Mouse (Mus musculus): Measurements from ENCODE around the gene Ptch2. TPM values are rescaled to one million over a fixed set of nuclear protein-coding genes. Genes with fewer than 3 reads are reported as not detected.

Gene Ptch2
- polyA plus RNA-seq, 1 experiment from 2014 or later = 5.6 TPM

DNA sequence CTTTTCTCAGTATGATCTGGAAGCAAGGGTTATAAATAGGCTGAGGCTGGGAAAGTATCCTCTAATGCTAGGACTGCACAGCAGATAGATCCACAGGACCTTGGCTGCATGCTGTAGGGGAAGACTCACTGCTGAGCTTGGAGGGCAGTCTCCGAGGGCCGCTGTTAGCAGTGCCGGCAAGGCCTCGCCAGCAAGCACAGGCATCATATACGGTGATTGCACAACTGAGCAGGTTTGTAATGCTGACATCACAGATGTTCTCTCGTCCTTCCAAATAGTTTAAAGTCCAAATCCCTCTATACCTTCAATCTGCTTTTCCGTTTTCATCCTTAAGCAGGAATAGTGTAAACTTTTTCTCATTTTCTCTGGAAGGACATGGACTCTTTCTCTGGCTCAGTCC, 27.8 kb upstream of the Ptch2 start:
- DNase-seq (ENCODE audit: low spot score) (no peak), ATAC-seq (ENCODE audit: low FRiP score) (no peak)
- no peaks in the 10 kb centered on the region for H3K9me3 ChIP-seq (ENCODE audit: control insufficient read depth, low read length)
- peaks cover 77% of the 10 kb centered on the region for H3K36me3 ChIP-seq (replicated peaks; ENCODE audit: control insufficient read depth, insufficient read depth)
- H3K27ac ChIP-seq = no peak overlapping the region
- no peaks in the 10 kb centered on the region for H3K27me3 ChIP-seq (ENCODE audit: control insufficient read depth, insufficient read depth, low read length)
- no peak overlapping the region for H3K4me3 ChIP-seq (replicated peaks; ENCODE audit: low read length)
- WGBS = 92% methylated on average over 7 of the region's 7 CpGs
- H3K9ac ChIP-seq = no peak overlapping the region
- H3K4me1 ChIP-seq (replicated peaks; ENCODE audit: control insufficient read depth, insufficient read depth, low read length) = no peaks in the 10 kb centered on the region
- no peak overlapping the region for H3K4me2 ChIP-seq (replicated peaks)

DNA sequence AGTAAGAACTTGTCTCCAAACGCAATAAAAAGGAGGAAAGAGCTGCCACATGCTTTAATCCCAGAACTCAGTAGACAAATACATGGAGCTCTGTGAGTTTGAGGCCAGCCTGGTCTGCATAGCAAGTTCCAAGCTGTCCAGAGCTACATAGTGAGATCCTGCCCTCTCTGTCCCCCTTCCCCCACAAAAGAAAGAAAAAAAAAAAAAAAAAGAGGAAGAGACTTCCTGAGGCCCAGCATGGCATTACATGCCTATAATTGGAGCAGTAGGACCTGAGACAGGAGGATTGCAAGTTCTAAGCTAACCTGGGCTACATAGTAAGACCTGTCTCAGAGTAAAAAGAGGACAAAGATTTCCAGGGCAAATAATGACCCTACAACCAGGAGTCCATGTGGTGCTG, 26.2 kb upstream of the Ptch2 start:
- H3K36me3 ChIP-seq (replicated peaks; ENCODE audit: control insufficient read depth, insufficient read depth) = peaks cover 85% of the 10 kb centered on the region

GRCm38 (mm10) chr4:117070624-117071023, 25.3 kb upstream of the Ptch2 start:
- Histone ChIP-seq H3K27me3 (ENCODE audit: control insufficient read depth, insufficient read depth, low read length) (no peaks in the 10 kb centered on the region), H3K4me1 (replicated peaks; ENCODE audit: control insufficient read depth, insufficient read depth, low read length) (no peaks in the 10 kb centered on the region), H3K9ac (no peak overlapping the region), H3K9me3 (ENCODE audit: control insufficient read depth, low read length) (no peaks in the 10 kb centered on the region), H3K4me3 (replicated peaks; ENCODE audit: low read length) (no peak overlapping the region), H3K36me3 (replicated peaks; ENCODE audit: control insufficient read depth, insufficient read depth) (peaks cover 89% of the 10 kb centered on the region), H3K4me2 (replicated peaks) (no peak overlapping the region), H3K27ac (no peak overlapping the region)
- no peak for DNase-seq (ENCODE audit: low spot score)
- 92% methylated on average over 4 of the region's 4 CpGs for WGBS
- ATAC-seq (ENCODE audit: low FRiP score) = no peak

More for the DNA sequence above, 26.2 kb upstream of the Ptch2 start:
- no peak overlapping the region for H3K4me2 ChIP-seq (replicated peaks)
- DNase-seq (ENCODE audit: low spot score) (no peak), ATAC-seq (ENCODE audit: low FRiP score) (no peak)
- no peak overlapping the region for H3K27ac ChIP-seq
- no peaks in the 10 kb centered on the region for H3K4me1 ChIP-seq (replicated peaks; ENCODE audit: control insufficient read depth, insufficient read depth, low read length)
- H3K4me3 ChIP-seq (replicated peaks; ENCODE audit: low read length) = no peak overlapping the region
- no peaks in the 10 kb centered on the region for H3K9me3 ChIP-seq (ENCODE audit: control insufficient read depth, low read length)
- H3K9ac ChIP-seq = no peak overlapping the region
- 100% methylated on average over 1 of the region's 1 CpGs for WGBS
- H3K27me3 ChIP-seq (ENCODE audit: control insufficient read depth, insufficient read depth, low read length) = no peaks in the 10 kb centered on the region

DNA sequence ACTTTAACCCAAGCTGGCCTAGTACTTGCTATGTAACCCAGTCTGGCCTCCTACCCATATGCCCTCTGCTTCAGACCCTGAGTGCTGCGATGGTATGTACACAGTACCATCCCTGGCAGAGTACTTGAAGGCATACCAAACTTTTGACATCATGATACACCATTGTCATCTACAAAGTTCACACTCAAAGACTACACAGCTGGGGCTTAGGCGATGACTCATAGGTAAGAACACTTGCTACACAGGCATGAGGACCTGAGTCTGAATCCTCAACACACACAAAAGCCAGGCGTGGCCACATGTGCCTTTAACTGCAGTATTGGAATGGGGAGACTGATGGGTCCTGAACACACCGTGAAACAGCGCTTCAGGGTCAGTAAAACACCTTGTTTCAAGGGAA, 24.7 kb upstream of the Ptch2 start:
- Histone ChIP-seq H3K27me3 (ENCODE audit: control insufficient read depth, insufficient read depth, low read length) (no peaks in the 10 kb centered on the region), H3K27ac (no peak overlapping the region), H3K4me3 (replicated peaks; ENCODE audit: low read length) (no peak overlapping the region), H3K4me1 (replicated peaks; ENCODE audit: control insufficient read depth, insufficient read depth, low read length) (no peaks in the 10 kb centered on the region), H3K9ac (no peak overlapping the region), H3K36me3 (replicated peaks; ENCODE audit: control insufficient read depth, insufficient read depth) (peaks cover 87% of the 10 kb centered on the region), H3K4me2 (replicated peaks) (no peak overlapping the region), H3K9me3 (ENCODE audit: control insufficient read depth, low read length) (no peaks in the 10 kb centered on the region)
- WGBS = 98% methylated on average over 5 of the region's 5 CpGs
- DNase-seq (ENCODE audit: low spot score) (no peak), ATAC-seq (ENCODE audit: low FRiP score) (no peak)

GRCm38 (mm10) chr4:117087948-117088640, 7.8 kb upstream of the Ptch2 start:
- Histone ChIP-seq H3K4me1 (replicated peaks; ENCODE audit: control insufficient read depth, insufficient read depth, low read length) (no peaks in the 10 kb centered on the region), H3K4me3 (replicated peaks; ENCODE audit: low read length) (no peak overlapping the region), H3K27me3 (ENCODE audit: control insufficient read depth, insufficient read depth, low read length) (no peaks in the 10 kb centered on the region), H3K9ac (no peak overlapping the region), H3K4me2 (replicated peaks) (no peak overlapping the region), H3K36me3 (replicated peaks; ENCODE audit: control insufficient read depth, insufficient read depth) (peaks cover 30% of the 10 kb centered on the region), H3K27ac (no peak overlapping the region), H3K9me3 (ENCODE audit: control insufficient read depth, low read length) (no peaks in the 10 kb centered on the region)
- no peak for ATAC-seq (ENCODE audit: low FRiP score)
- no peak for DNase-seq (ENCODE audit: low spot score)
- whole genome bisulfite sequencing = 84% methylated on average over 7 of the region's 7 CpGs

GRCm38 (mm10) chr4:117090586-117090985, 5.3 kb upstream of the Ptch2 start:
- 0 out of 2 replicates have a peak, but pooled peaks cover 3% of the 10 kb centered on the region for H3K27me3 ChIP-seq (ENCODE audit: control insufficient read depth, insufficient read depth, low read length)
- no peak overlapping the region for H3K4me2 ChIP-seq (replicated peaks)
- 80% methylated on average over 7 of the region's 7 CpGs for WGBS
- no peak for ATAC-seq (ENCODE audit: low FRiP score)
- H3K36me3 ChIP-seq (replicated peaks; ENCODE audit: control insufficient read depth, insufficient read depth) = peaks cover 24% of the 10 kb centered on the region
- peaks cover 3% of the 10 kb centered on the region; the same call in 1 of the 2 replicates for H3K4me1 ChIP-seq (replicated peaks; ENCODE audit: control insufficient read depth, insufficient read depth, low read length)
- H3K4me3 ChIP-seq (replicated peaks; ENCODE audit: low read length) = no peak overlapping the region
- no peak overlapping the region for H3K9ac ChIP-seq
- no peak for DNase-seq (ENCODE audit: low spot score)
- no peak overlapping the region for H3K27ac ChIP-seq
- H3K9me3 ChIP-seq (ENCODE audit: control insufficient read depth, low read length) = no peaks in the 10 kb centered on the region

DNA sequence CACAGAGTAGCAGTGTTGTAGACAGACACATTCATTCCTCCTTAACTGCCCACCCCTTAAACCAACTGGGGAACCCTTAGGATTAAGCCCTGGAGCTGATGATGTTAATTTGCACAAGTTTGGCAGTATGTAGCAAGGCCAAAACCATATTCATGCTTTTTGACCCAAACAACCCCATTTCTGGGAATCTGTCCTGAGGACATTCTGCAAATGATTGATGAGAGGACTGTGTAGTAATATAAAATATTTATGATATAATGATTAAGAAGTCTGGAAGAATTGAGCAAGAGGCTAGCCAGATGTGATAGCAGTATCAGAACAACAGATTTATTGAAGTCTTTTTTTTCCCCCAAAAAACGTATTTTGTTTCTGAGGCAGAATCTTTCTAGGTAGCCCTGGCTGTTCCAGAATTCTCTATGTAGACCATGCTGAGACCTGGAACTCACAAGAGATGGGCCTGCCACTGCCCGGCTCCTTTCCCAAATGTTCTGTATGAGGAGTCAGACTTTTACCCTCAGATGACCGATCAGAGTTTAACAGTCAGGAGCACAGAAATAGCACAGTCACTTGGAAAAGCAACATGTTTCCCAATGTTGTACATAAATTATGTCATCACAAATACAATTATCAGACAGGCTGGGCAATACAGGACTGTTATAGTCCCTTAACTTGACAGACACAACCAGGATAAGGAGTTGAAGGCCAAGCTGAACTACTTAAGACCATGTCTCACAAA, 1.1 kb upstream of the Ptch2 start:
- Histone ChIP-seq H3K36me3 (replicated peaks; ENCODE audit: control insufficient read depth, insufficient read depth) (no peaks in the 10 kb centered on the region), H3K27me3 (ENCODE audit: control insufficient read depth, insufficient read depth, low read length) (0 out of 2 replicates have a peak, but pooled peaks cover 3% of the 10 kb centered on the region), H3K4me2 (replicated peaks) (no peak overlapping the region), H3K4me1 (replicated peaks; ENCODE audit: control insufficient read depth, insufficient read depth, low read length) (peaks cover 23% of the 10 kb centered on the region), H3K9me3 (ENCODE audit: control insufficient read depth, low read length) (no peaks in the 10 kb centered on the region), H3K27ac (no peak overlapping the region), H3K4me3 (replicated peaks; ENCODE audit: low read length) (no peak overlapping the region), H3K9ac (no peak overlapping the region)
- ATAC-seq (ENCODE audit: low FRiP score) (no peak), DNase-seq (ENCODE audit: low spot score) (no peak)
- 84% methylated on average over 3 of the region's 3 CpGs for WGBS

DNA sequence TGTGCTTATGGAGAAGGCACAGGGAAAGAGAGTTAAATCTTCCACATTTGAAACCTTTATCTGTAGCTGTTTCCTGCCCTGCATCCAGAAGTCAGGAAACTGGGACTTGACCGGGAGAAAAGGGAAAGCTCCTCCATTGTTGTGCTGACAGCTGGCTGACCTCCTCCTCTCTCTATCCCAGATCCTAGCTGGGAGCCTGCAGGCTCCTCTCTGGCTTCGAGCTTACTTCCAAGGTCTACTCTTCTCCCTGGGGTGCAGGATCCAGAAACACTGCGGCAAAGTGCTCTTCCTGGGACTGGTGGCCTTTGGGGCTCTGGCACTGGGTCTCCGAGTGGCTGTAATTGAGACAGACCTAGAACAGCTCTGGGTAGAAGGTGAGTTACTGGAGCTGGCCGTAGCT, 791 bp downstream of the Ptch2 start:
- Histone ChIP-seq H3K9me3 (ENCODE audit: control insufficient read depth, low read length) (no peaks in the 10 kb centered on the region), H3K4me3 (replicated peaks; ENCODE audit: low read length) (peak overlapping the region; percentile 75), H3K27me3 (ENCODE audit: control insufficient read depth, insufficient read depth, low read length) (0 out of 2 replicates have a peak, but pooled peaks cover 3% of the 10 kb centered on the region), H3K27ac (no peak overlapping the region), H3K4me1 (replicated peaks; ENCODE audit: control insufficient read depth, insufficient read depth, low read length) (peaks cover 23% of the 10 kb centered on the region), H3K36me3 (replicated peaks; ENCODE audit: control insufficient read depth, insufficient read depth) (peaks cover 6% of the 10 kb centered on the region; the same call in 1 of the 2 replicates), H3K4me2 (replicated peaks) (peak overlapping the region; percentile 96), H3K9ac (peak overlapping the region; percentile 88)
- WGBS = 13% methylated on average over 5 of the region's 5 CpGs
- ATAC-seq (ENCODE audit: low FRiP score) (no peak), DNase-seq (ENCODE audit: low spot score) (no peak)

- ATAC-seq (ENCODE audit: low FRiP score) (no peak), DNase-seq (ENCODE audit: low spot score) (no peak)
- 0 out of 2 replicates have a peak overlapping the region, but pooled peaks have one; percentile 88 for H3K9ac ChIP-seq
- 0 out of 2 replicates have a peak, but pooled peaks cover 3% of the 10 kb centered on the region for H3K27me3 ChIP-seq (ENCODE audit: control insufficient read depth, insufficient read depth, low read length)
- no peak overlapping the region for H3K4me3 ChIP-seq (replicated peaks; ENCODE audit: low read length)
- no peaks in the 10 kb centered on the region for H3K9me3 ChIP-seq (ENCODE audit: control insufficient read depth, low read length)
- H3K4me2 ChIP-seq (replicated peaks) = peak overlapping the region; percentile 96
- H3K27ac ChIP-seq = no peak overlapping the region
- peaks cover 6% of the 10 kb centered on the region; the same call in 1 of the 2 replicates for H3K36me3 ChIP-seq (replicated peaks; ENCODE audit: control insufficient read depth, insufficient read depth)
- 58% methylated on average over 8 of the region's 8 CpGs for WGBS
- peaks cover 23% of the 10 kb centered on the region for H3K4me1 ChIP-seq (replicated peaks; ENCODE audit: control insufficient read depth, insufficient read depth, low read length)
These were observed 2.3 kb downstream of the Ptch2 start for GRCm38 (mm10) chr4:117097969-117098763.

All from hindbrain, embryonic 14.5 days (tissue).